Mouse (Mus musculus) forebrain, embryonic 15.5 days (tissue): ENCODE results near the gene Cep55. TPM values are rescaled to one million over a fixed set of nuclear protein-coding genes. Genes with fewer than 3 reads are reported as not detected.

Experiments used
- ATAC-seq: fragments of 200-750 bp; cut with Nextera tagmentation; replicated peaks from 2 replicates; pipeline ENCODE4 v1.8.0; 2017; ENCODE audit warnings: mild to moderate bottlenecking, moderate TSS enrichment, moderate library complexity
- H3K27ac ChIP-seq: fragments of 300-500 bp; sonication (generic); replicated peaks from 2 replicates; pipeline ENCODE4 v1.5.1; 2015; ENCODE audit warnings: mild to moderate bottlenecking, inconsistent platforms
- H3K27me3 ChIP-seq: fragments of 300-500 bp; sonication (generic); 2 replicates; pipeline ENCODE4 v1.6.1; 2015; ENCODE audit warnings: inconsistent platforms
- H3K36me3 ChIP-seq: fragments of 300-500 bp; sonication (generic); 2 replicates; pipeline ENCODE4 v1.6.1; 2015; ENCODE audit warnings: mild to moderate bottlenecking, inconsistent platforms
- H3K4me1 ChIP-seq: fragments of 300-500 bp; sonication (generic); 2 replicates; pipeline ENCODE4 v1.6.1; 2015; ENCODE audit warnings: inconsistent platforms
- H3K4me2 ChIP-seq: fragments of 300-500 bp; sonication (generic); replicated peaks from 2 replicates; pipeline ENCODE4 v1.6.1; 2015; ENCODE audit warnings: mild to moderate bottlenecking, inconsistent platforms
- H3K4me3 ChIP-seq: fragments of 300-500 bp; sonication (generic); 2 replicates; pipeline ENCODE4 v1.5.1; 2015; ENCODE audit warnings: mild to moderate bottlenecking, inconsistent platforms
- H3K9ac ChIP-seq: fragments of 300-500 bp; sonication (generic); replicated peaks from 2 replicates; pipeline ENCODE4 v1.6.1; 2015; ENCODE audit warnings: mild to moderate bottlenecking, inconsistent platforms
- H3K9me3 ChIP-seq: fragments of 300-500 bp; sonication (generic); 2 replicates; pipeline ENCODE4 v1.6.1; 2016; ENCODE audit warnings: inconsistent platforms
- WGBS: fragments of 180-500 bp; shearing (Covaris S2); methylation state at CpG from one replicate; pipeline ENCODE4 v1.1.7; 2015; ENCODE audit warnings: mixed read lengths; 5-methylcytosine and 5-hydroxymethylcytosine counted together
- polyA plus RNA-seq: library from polyadenylated mRNA; unstranded; fragments of >200 nt; fragmentation: Nextera tagmentation; extraction: Ambion mirVana; gene quantifications from 2 replicates; pipeline ENCODE4 v1.2.1, GENCODE M21; 2015

Gene Cep55
- polyA plus RNA-seq, 1 experiment from 2014 or later: 16.6 TPM

DNA sequence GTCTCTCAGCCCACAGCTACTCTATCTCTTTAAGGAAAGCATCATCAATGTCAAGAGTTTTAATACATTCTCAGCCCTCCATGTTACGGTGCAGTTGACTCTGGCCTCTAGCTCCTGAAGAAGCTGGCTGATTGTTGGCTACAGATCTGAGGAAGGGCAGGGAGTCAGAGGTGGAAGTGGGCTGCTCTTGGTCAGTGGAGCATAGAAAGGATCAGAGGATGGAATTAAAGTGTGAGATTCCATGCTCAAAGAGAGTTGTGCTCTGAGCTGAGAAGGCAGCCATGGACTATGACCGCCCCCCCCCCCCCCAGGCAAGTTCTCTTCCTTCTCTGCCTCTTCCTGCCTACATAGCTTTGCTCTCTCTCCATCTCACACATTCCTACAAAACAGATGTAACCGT, 24.9 kb upstream of the Cep55 start:
- Histone ChIP-seq H3K27ac (no peak overlapping the region), H3K4me1 (0 out of 2 replicates have a peak, but pooled peaks cover 4% of the 10 kb centered on the region), H3K4me2 (no peak overlapping the region), H3K9ac (no peak overlapping the region), H3K4me3 (no peak overlapping the region), H3K27me3 (no peaks in the 10 kb centered on the region), H3K9me3 (no peaks in the 10 kb centered on the region), H3K36me3 (no peaks in the 10 kb centered on the region)
- 79% methylated on average over 3 of the region's 3 CpGs for WGBS
- no peak for ATAC-seq

- Histone ChIP-seq H3K27ac (no peak overlapping the region), H3K9me3 (no peaks in the 10 kb centered on the region), H3K36me3 (no peaks in the 10 kb centered on the region), H3K9ac (no peak overlapping the region), H3K4me1 (0 out of 2 replicates have a peak, but pooled peaks cover 4% of the 10 kb centered on the region), H3K27me3 (no peaks in the 10 kb centered on the region), H3K4me2 (peak overlapping the region; percentile 25; the same call in 1 of the 2 replicates), H3K4me3 (no peak overlapping the region)
- WGBS: 6% methylated on average over 12 of the region's 23 CpGs
- peak; percentile 86 for ATAC-seq
These were observed 24.1 kb upstream of the Cep55 start for GRCm38 (mm10) chr19:38030673-38031137.

- Histone ChIP-seq H3K27ac (no peak overlapping the region), H3K4me2 (peak overlapping the region; percentile 25; the same call in 1 of the 2 replicates)
- ATAC-seq: peak; percentile 44; the same call in 1 of the 2 replicates
These were observed 23.7 kb upstream of the Cep55 start for GRCm38 (mm10) chr19:38031144-38031543.

GRCm38 (mm10) chr19:38032993-38033734, 21.6 kb upstream of the Cep55 start:
- no peaks in the 10 kb centered on the region for H3K9me3 ChIP-seq
- WGBS: 82% methylated on average over 15 of the region's 15 CpGs
- H3K9ac ChIP-seq: no peak overlapping the region
- no peaks in the 10 kb centered on the region for H3K27me3 ChIP-seq
- no peak for ATAC-seq
- H3K36me3 ChIP-seq: no peaks in the 10 kb centered on the region
- no peak overlapping the region for H3K4me2 ChIP-seq
- H3K4me3 ChIP-seq: no peak overlapping the region
- no peak overlapping the region for H3K27ac ChIP-seq
- H3K4me1 ChIP-seq: 0 out of 2 replicates have a peak, but pooled peaks cover 4% of the 10 kb centered on the region

More at GRCm38 (mm10) chr19:38031144-38031543, 23.7 kb upstream of the Cep55 start:
- no peaks in the 10 kb centered on the region for H3K9me3 ChIP-seq
- H3K27me3 ChIP-seq: no peaks in the 10 kb centered on the region
- no peak overlapping the region for H3K9ac ChIP-seq
- no peak overlapping the region for H3K4me3 ChIP-seq
- H3K36me3 ChIP-seq: no peaks in the 10 kb centered on the region
- H3K4me1 ChIP-seq: 0 out of 2 replicates have a peak, but pooled peaks cover 4% of the 10 kb centered on the region
- WGBS: 80% methylated on average over 9 of the region's 9 CpGs

DNA sequence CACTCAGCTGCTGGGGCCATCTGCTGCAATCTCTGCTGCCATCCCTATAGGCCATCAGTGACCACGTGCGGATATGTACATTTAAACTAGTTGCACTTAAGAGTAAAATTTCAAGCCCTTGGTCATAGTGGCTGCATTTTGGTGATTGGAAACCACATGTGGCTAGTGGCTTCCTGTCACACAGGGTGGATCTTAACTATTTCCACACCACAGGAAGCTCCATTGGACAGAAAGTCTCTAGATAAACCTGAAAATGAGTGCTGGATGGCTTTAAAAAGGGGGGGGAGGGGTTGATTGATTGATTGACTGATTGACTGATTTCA, 21.1 kb upstream of the Cep55 start:
- ATAC-seq: no peak
- no peak overlapping the region for H3K4me3 ChIP-seq
- H3K9me3 ChIP-seq: no peaks in the 10 kb centered on the region
- H3K36me3 ChIP-seq: no peaks in the 10 kb centered on the region
- H3K4me2 ChIP-seq: no peak overlapping the region
- H3K27me3 ChIP-seq: no peaks in the 10 kb centered on the region
- WGBS: 91% methylated on average over 2 of the region's 2 CpGs
- H3K27ac ChIP-seq: no peak overlapping the region
- H3K9ac ChIP-seq: no peak overlapping the region
- 0 out of 2 replicates have a peak, but pooled peaks cover 4% of the 10 kb centered on the region for H3K4me1 ChIP-seq

DNA sequence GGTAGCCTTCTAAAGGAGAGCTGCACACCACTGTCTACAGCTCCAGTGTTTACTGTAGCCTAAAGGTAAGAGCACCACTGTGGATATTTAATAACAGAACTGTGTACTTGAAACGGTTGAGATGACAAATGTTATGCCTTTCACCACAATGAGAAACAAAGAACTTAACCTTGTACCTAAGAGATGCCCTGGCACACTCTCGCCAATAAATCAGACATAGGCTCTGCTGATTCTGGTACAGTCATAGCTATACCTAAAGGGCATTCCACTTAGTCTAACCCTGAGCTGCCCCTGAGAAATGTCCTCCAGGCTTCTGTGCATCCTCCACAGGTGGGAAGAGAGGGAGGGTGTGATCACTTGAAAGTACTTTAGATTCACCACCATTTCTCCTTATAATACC, 20.1 kb upstream of the Cep55 start:
- no peak for ATAC-seq

DNA sequence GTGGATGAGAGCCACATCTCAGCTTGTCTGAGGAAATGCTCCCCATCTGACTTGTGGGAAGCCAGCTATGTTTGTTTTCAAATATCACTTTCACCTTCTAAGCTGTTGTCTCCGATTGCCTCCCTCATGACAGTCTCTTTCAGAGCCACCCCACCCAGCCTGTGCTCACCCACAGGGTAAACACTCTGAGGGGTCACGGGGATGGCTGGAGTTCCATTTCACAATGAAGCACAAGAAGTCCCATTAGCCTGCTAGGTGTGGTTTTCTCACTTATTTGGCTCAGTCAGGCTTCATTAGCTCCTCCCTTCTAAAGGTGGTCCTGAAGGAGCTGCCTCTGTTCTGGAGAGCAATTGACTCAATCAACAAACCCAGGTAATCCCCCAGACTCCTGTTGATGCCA, 19.0 kb upstream of the Cep55 start:
- Histone ChIP-seq H3K4me1 (0 out of 2 replicates have a peak, but pooled peaks cover 4% of the 10 kb centered on the region), H3K4me3 (no peak overlapping the region), H3K27me3 (no peaks in the 10 kb centered on the region), H3K9ac (no peak overlapping the region), H3K27ac (no peak overlapping the region), H3K4me2 (no peak overlapping the region), H3K9me3 (no peaks in the 10 kb centered on the region), H3K36me3 (no peaks in the 10 kb centered on the region)
- no peak for ATAC-seq
- WGBS: 85% methylated on average over 2 of the region's 2 CpGs

More for the DNA sequence above, 20.1 kb upstream of the Cep55 start:
- no peak overlapping the region for H3K4me3 ChIP-seq
- H3K27me3 ChIP-seq: no peaks in the 10 kb centered on the region
- H3K9ac ChIP-seq: no peak overlapping the region
- H3K27ac ChIP-seq: no peak overlapping the region
- 0 out of 2 replicates have a peak, but pooled peaks cover 4% of the 10 kb centered on the region for H3K4me1 ChIP-seq
- no peak overlapping the region for H3K4me2 ChIP-seq
- WGBS: 80% methylated on average over 2 of the region's 2 CpGs
- H3K9me3 ChIP-seq: no peaks in the 10 kb centered on the region
- no peaks in the 10 kb centered on the region for H3K36me3 ChIP-seq

GRCm38 (mm10) chr19:38038267-38038666, 16.5 kb upstream of the Cep55 start:
- Histone ChIP-seq H3K9ac (no peak overlapping the region), H3K9me3 (no peaks in the 10 kb centered on the region), H3K27ac (no peak overlapping the region), H3K4me2 (no peak overlapping the region), H3K27me3 (0 out of 2 replicates have a peak, but pooled peaks cover 5% of the 10 kb centered on the region), H3K4me1 (peaks cover 11% of the 10 kb centered on the region), H3K36me3 (no peaks in the 10 kb centered on the region), H3K4me3 (no peak overlapping the region)
- no peak for ATAC-seq
- WGBS: 90% methylated on average over 2 of the region's 2 CpGs

GRCm38 (mm10) chr19:38042261-38042722, 12.5 kb upstream of the Cep55 start:
- H3K4me2 ChIP-seq: no peak overlapping the region

DNA sequence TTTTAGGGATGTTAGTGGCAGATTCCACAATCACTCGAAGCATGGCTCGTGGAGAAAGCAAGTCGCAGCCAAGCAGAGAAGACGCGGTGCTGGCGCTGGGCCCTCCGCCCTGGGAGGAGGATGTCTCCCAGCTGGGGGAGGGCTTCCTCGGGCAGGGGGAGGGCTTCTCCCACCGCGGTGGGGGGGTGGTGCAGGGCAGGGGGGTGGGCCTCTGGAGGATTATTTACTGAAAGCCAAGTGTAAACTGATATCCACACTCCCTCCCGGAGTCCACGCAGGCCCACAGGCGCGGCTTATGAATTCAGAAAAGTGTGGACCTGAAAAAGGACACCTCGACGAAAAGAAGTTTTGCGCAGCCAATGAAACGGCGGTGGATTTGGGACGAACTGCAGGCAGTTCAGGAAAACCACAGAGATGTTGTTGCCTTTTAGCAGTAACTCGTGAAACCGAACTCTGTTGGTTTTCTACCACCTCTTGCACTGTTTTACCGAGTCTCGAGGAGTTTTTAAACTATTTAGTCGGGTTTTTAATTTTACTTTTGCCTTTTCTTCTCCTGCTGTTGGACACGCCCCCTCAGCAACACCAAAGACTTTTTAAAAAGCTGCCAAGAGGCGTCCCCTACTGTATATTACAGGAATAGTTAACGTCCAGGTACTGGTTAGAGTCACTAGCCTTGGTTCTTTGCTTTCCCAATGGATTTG, 11.4 kb upstream of the Cep55 start, which contains the start of gene Myof:
Gene Myof, minus strand, starts transcription at position 297 of the 701 bp plus-strand sequence.
- H3K27me3 ChIP-seq: 0 out of 2 replicates have a peak, but pooled peaks cover 16% of the 10 kb centered on the region
- no peaks in the 10 kb centered on the region for H3K9me3 ChIP-seq
- H3K4me1 ChIP-seq: peaks cover 18% of the 10 kb centered on the region
- H3K4me2 ChIP-seq: peak within 1 kb of the TSS; percentile 60
- no peaks in the 10 kb centered on the region for H3K36me3 ChIP-seq
- ATAC-seq: no peak
- H3K27ac ChIP-seq: no peak within 1 kb of the TSS
- H3K9ac ChIP-seq: peak within 1 kb of the TSS; percentile 34; the same call in 1 of the 2 replicates
- under 1% methylated on average over 28 of the region's 28 CpGs for WGBS
- H3K4me3 ChIP-seq: peak within 1 kb of the TSS; percentile 36

More at GRCm38 (mm10) chr19:38042261-38042722, 12.5 kb upstream of the Cep55 start:
- Histone ChIP-seq H3K9ac (no peak overlapping the region), H3K4me3 (no peak overlapping the region), H3K9me3 (no peaks in the 10 kb centered on the region), H3K27me3 (0 out of 2 replicates have a peak, but pooled peaks cover 16% of the 10 kb centered on the region), H3K4me1 (peaks cover 18% of the 10 kb centered on the region), H3K36me3 (no peaks in the 10 kb centered on the region), H3K27ac (no peak overlapping the region)
- 32% methylated on average over 5 of the region's 5 CpGs for WGBS
- 0 out of 2 replicates have a peak, but pooled peaks have one; percentile 29 for ATAC-seq

DNA sequence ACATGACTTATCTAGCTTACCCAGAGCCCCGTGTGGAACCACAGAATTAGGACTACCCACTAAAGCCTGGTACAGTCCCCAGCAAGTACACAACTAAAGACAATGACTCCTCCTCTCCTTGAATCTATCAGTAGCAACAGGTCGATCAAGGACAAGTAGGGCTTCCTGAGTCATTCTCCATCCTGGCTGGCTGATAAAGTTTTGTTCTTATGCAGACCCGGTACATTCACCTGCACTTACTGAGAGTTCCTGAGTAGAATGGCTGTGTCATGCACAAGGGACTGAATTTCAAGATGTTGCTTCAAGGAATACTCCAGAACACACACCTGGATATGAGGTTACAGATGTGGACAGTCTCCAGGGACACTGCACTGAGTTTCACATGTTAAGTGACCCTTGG, 9.6 kb upstream of the Cep55 start:
- Histone ChIP-seq H3K36me3 (no peaks in the 10 kb centered on the region), H3K4me3 (no peak overlapping the region), H3K9me3 (no peaks in the 10 kb centered on the region), H3K27me3 (0 out of 2 replicates have a peak, but pooled peaks cover 16% of the 10 kb centered on the region), H3K27ac (no peak overlapping the region), H3K9ac (no peak overlapping the region), H3K4me1 (peaks cover 18% of the 10 kb centered on the region), H3K4me2 (no peak overlapping the region)
- 90% methylated on average over 3 of the region's 3 CpGs for WGBS
- no peak for ATAC-seq

GRCm38 (mm10) chr19:38049686-38050085, 5.1 kb upstream of the Cep55 start:
- 92% methylated on average over 1 of the region's 1 CpGs for WGBS
- H3K4me1 ChIP-seq: peaks cover 5% of the 10 kb centered on the region
- H3K27me3 ChIP-seq: 0 out of 2 replicates have a peak, but pooled peaks cover under 1% of the 10 kb centered on the region
- no peak for ATAC-seq
- no peak overlapping the region for H3K4me2 ChIP-seq
- no peak overlapping the region for H3K27ac ChIP-seq
- H3K36me3 ChIP-seq: no peaks in the 10 kb centered on the region
- no peaks in the 10 kb centered on the region for H3K9me3 ChIP-seq
- no peak overlapping the region for H3K9ac ChIP-seq
- H3K4me3 ChIP-seq: no peak overlapping the region
